Mouse (Mus musculus) lung, postnatal 0 days (tissue): ENCODE data around the gene Btbd2. TPM values are rescaled to one million over a fixed set of nuclear protein-coding genes. Genes with fewer than 3 reads are reported as not detected.

Source experiments
- ATAC-seq: fragments of 200-750 bp; cut with Nextera tagmentation; 2 replicates; pipeline ENCODE4 v1.8.0; 2017; ENCODE audit warnings: moderate library complexity
- DNase-seq: peaks from one replicate; pipeline ENCODE4 v3.0.0-alpha.2; 2016; ENCODE audit warnings: low spot score
- H3K27ac ChIP-seq: fragments of 300-500 bp; sonication (generic); 2 replicates; pipeline ENCODE4 v1.5.1; 2014; ENCODE audit warnings: antibody characterized with exemption, mild to moderate bottlenecking, low read length, mixed read lengths
- H3K27me3 ChIP-seq: fragments of 300-500 bp; sonication (generic); replicated peaks from 2 replicates; pipeline ENCODE4 v1.6.1; 2014; ENCODE audit warnings: low read length, mixed read lengths; ENCODE audit not compliant: insufficient read depth
- H3K36me3 ChIP-seq: fragments of 300-500 bp; sonication (generic); 2 replicates; pipeline ENCODE4 v1.6.1; 2014; ENCODE audit warnings: low read length, mixed read lengths; ENCODE audit not compliant: insufficient read depth
- H3K4me1 ChIP-seq: fragments of 300-500 bp; sonication (generic); 2 replicates; pipeline ENCODE4 v1.6.1; 2014; ENCODE audit warnings: antibody characterized with exemption, low read depth, low read length, mixed read lengths; ENCODE audit not compliant: insufficient read depth
- H3K4me2 ChIP-seq: fragments of 300-500 bp; sonication (generic); replicated peaks from 2 replicates; pipeline ENCODE4 v1.6.1; 2014; ENCODE audit warnings: low read depth, mild to moderate bottlenecking, low read length, moderate library complexity, mixed read lengths
- H3K4me3 ChIP-seq: fragments of 300-500 bp; sonication (generic); 2 replicates; pipeline ENCODE4 v1.5.1; 2014; ENCODE audit warnings: low read depth, low read length
- H3K9ac ChIP-seq: fragments of 300-500 bp; sonication (generic); replicated peaks from 2 replicates; pipeline ENCODE4 v1.6.1; 2014; ENCODE audit warnings: low read depth, mild to moderate bottlenecking
- H3K9me3 ChIP-seq: fragments of 300-500 bp; sonication (generic); 2 replicates; pipeline ENCODE4 v1.6.1; 2016; ENCODE audit warnings: low read length, mixed read lengths
- CTCF ChIP-seq: IDR thresholded peaks from 2 replicates; pipeline ENCODE4 v1.5.1; 2016; ENCODE audit warnings: antibody characterized with exemption, mild to moderate bottlenecking
- EP300 ChIP-seq: IDR thresholded peaks from 2 replicates; pipeline ENCODE4 v1.6.1; 2016; ENCODE audit warnings: antibody characterized with exemption, mild to moderate bottlenecking, control low read depth
- WGBS: fragments of 180-500 bp; shearing (Covaris S2); extraction: QIAGEN DNeasy Blood & Tissue Kit; methylation state at CpG from one replicate; pipeline ENCODE4 v1.1.7; 2014; 5-methylcytosine and 5-hydroxymethylcytosine counted together
- polyA plus RNA-seq: library from polyadenylated mRNA; unstranded; fragments of >200 nt; fragmentation: Nextera tagmentation; extraction: Ambion mirVana; gene quantifications from 2 replicates; pipeline ENCODE4 v1.2.1, GENCODE M21; 2015

Btbd2 gene
- polyA plus RNA-seq, 1 experiment from 2014 or later: 42.9 TPM

DNA sequence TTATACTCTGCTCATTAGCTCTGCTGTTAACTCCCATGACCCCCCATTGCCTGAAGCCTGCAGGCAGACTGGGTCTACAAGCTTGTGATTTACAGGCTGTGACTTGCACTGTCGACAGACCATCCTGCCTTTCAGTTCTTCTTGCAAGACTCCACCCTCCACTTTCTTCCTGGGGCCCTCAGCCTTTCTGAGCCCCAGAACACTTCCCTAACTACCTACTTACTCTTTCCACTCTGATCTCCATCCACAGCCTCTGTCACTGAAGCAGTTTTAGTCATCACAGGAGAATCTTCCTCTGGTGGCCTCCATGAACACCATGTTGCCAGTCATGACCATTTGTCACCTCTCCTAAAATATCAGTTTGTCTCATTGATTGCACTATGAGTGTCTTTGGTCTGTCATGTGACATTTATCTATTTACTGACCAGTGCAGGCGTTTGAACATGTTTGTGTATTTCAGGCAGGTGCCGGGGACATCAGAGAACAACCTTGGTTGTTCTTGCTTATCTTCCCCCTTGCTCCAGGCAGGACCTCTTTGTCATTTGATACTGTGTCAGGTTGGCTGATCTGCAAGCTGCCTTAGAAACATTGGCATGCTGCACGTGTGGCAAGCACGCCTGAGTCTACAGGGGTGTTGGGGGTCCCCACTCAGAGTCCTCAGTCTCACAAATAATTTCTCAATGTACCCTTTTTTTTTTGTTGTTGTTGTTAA, 6.8 kb upstream of the Btbd2 start:
- DNase-seq: peak; percentile 42
- no peak for ATAC-seq
- Histone ChIP-seq H3K4me1 (peaks cover 23% of the 10 kb centered on the region; the same call in 1 of the 2 replicates), H3K9me3 (no peaks in the 10 kb centered on the region), H3K4me3 (no peak overlapping the region), H3K9ac (no peak overlapping the region), H3K36me3 (peaks cover 22% of the 10 kb centered on the region), H3K27me3 (no peaks in the 10 kb centered on the region), H3K4me2 (no peak overlapping the region), H3K27ac (peak overlapping the region; percentile 94)
- TF ChIP-seq EP300: no peak
- TF ChIP-seq CTCF: no peak
- WGBS: 24% methylated on average over 5 of the region's 5 CpGs

- no peak overlapping the region; the same call in 1 of the 2 replicates for H3K27ac ChIP-seq
- ATAC-seq: no peak
- peak; percentile 72 for DNase-seq
- H3K4me2 ChIP-seq: no peak overlapping the region
- WGBS: 25% methylated on average over 5 of the region's 5 CpGs
- H3K4me3 ChIP-seq: no peak overlapping the region
- H3K4me1 ChIP-seq: peaks cover 22% of the 10 kb centered on the region; the same call in 1 of the 2 replicates
- H3K9me3 ChIP-seq: no peaks in the 10 kb centered on the region
- H3K36me3 ChIP-seq: no peaks in the 10 kb centered on the region
- no peak overlapping the region for H3K9ac ChIP-seq
- no peaks in the 10 kb centered on the region for H3K27me3 ChIP-seq
- peak; percentile 57 for TF ChIP-seq EP300
- TF ChIP-seq CTCF: peak; percentile 83
Observed at GRCm38 (mm10) chr10:80661149-80661548, 4.3 kb upstream of the Btbd2 start.

DNA sequence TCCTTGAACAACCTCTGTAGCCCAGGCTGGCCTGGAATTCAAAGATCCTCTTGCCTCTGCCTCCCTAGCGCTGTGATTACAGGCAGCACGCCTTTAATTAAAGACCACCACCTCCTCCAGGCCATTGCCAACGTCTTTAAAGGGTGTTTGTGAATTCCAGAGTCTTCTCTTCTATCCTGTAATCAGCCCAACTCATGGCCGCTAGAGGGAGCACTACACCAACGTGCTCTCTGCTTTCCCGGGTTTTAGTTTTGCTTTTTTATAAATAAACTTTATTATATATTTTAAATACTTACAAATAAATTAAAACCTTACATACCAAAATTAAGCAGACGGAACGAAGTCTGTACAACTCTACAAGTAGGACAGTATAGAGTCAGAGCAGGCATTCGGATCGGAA, 2.3 kb upstream of the Btbd2 start:
- WGBS: 9% methylated on average over 10 of the region's 10 CpGs
- H3K4me2 ChIP-seq: peak overlapping the region; percentile 39
- DNase-seq (peak; percentile 85), ATAC-seq (no peak)
- H3K36me3 ChIP-seq: no peaks in the 10 kb centered on the region
- TF ChIP-seq EP300 (no peak), CTCF (peak; percentile 78)
- H3K4me3 ChIP-seq: peak overlapping the region; percentile 14; the same call in 1 of the 2 replicates
- H3K4me1 ChIP-seq: peaks cover 16% of the 10 kb centered on the region; the same call in 1 of the 2 replicates
- H3K9me3 ChIP-seq: no peaks in the 10 kb centered on the region
- no peaks in the 10 kb centered on the region for H3K27me3 ChIP-seq
- no peak overlapping the region for H3K9ac ChIP-seq
- H3K27ac ChIP-seq: no peak overlapping the region

DNA sequence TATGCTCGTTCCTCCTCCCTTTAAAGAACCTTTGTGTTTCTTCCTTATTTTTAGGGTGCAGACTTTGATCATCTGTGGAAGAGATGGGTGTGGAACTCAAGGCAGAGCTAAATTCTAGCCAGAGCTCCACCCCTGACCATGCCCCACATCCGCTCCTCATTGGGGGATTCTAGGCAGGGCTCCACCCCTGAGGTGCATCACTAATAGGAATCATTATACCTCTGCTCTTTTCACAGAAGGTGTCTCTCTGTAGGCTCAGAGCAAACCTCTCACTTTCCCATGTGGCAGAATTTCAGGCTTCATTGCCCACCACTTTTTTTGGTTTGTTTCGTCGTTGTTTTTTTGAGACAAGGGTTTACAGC, 2.0 kb upstream of the Btbd2 start:
- 60% methylated on average over 4 of the region's 4 CpGs for WGBS
- Histone ChIP-seq H3K4me1 (peaks cover 12% of the 10 kb centered on the region; the same call in 1 of the 2 replicates), H3K36me3 (no peaks in the 10 kb centered on the region), H3K9ac (no peak overlapping the region), H3K4me2 (no peak overlapping the region), H3K27ac (no peak overlapping the region), H3K4me3 (no peak overlapping the region), H3K9me3 (no peaks in the 10 kb centered on the region), H3K27me3 (no peaks in the 10 kb centered on the region)
- no peak for ATAC-seq
- TF ChIP-seq EP300 (no peak), CTCF (no peak)
- no peak for DNase-seq

DNA sequence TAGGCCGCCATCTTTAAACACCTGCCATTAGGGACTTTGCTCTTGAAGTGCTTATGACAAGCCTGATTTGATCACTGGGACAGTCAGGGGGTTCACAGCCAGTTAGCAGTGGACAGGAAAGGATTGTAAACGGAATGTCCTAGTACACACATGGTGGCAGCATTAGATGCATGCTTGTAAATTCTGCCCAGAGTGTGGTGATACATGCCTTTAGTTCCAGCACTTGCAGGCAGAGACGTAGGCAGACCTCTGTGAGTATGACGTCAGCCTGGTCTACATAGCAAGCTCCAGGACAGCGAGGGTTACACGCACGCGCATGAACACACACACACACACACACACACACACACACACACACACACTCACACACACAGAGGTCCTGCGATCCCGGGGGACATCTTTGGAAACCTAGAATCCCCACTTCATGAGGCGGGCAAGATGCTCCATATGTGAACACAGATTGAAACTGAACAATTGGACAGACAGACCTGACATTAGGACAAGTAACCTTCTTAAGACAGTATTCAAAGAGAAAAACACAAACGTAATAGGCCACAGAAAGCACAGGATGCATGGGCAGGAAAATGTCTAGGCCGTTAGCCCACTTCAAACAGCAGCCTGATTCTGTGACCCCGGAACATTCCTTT, 1.4 kb upstream of the Btbd2 start:
- peaks cover 8% of the 10 kb centered on the region; the same call in 1 of the 2 replicates for H3K4me1 ChIP-seq
- no peak overlapping the region for H3K4me2 ChIP-seq
- no peaks in the 10 kb centered on the region for H3K9me3 ChIP-seq
- ATAC-seq (no peak), DNase-seq (no peak)
- H3K27me3 ChIP-seq: no peaks in the 10 kb centered on the region
- H3K36me3 ChIP-seq: no peaks in the 10 kb centered on the region
- 88% methylated on average over 14 of the region's 14 CpGs for WGBS
- TF ChIP-seq CTCF (no peak), EP300 (no peak)
- no peak overlapping the region for H3K4me3 ChIP-seq
- H3K9ac ChIP-seq: no peak overlapping the region
- H3K27ac ChIP-seq: no peak overlapping the region

DNA sequence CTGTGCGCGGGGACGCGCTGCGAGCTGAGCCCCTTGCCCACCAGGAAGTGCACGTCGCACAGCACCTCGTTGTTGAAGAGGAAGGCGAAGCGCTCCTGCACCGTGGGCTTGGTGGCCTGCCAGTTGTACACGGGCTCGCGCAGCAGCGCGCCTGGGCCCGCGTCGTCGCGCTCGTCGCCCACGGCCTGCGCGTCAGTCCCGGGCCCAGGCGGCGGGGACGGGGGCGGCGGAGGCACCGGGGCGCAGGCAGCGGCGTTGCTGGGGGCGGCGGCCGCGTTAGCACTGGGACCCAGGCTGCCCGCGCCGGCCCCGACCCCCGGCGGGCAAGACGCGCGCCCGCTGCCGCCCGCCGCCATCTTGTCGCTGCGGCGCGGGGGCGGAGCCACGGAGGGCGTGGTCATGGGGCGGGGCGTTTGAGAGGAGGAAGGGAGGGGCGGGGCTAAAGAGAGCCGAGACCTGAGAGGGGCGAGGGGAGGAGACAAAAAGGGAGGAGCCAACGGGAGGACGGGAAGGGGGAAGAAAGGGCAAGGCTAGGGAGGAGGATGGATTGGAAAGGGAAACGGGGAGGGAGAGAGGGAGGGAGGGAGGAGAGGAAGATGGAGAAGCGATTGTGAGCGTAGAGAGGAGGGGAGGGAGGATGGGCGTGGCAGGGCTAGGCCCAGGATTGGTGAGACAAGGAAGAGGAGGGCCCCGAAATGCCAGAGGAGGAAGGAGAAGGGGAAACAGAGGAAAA, 575 bp downstream of the Btbd2 start:
- Histone ChIP-seq H3K9ac (peak overlapping the region; percentile 89), H3K9me3 (no peaks in the 10 kb centered on the region), H3K4me3 (peak overlapping the region; percentile 87), H3K4me1 (peaks cover 5% of the 10 kb centered on the region; the same call in 1 of the 2 replicates), H3K36me3 (no peaks in the 10 kb centered on the region), H3K4me2 (peak overlapping the region; percentile 97), H3K27me3 (no peaks in the 10 kb centered on the region), H3K27ac (peak overlapping the region; percentile 84)
- peak; percentile 88 for ATAC-seq
- peak; percentile 100 for DNase-seq
- TF ChIP-seq EP300 (no peak), CTCF (no peak)
- 2% methylated on average over 67 of the region's 72 CpGs for WGBS
